Mouse (Mus musculus) liver (tissue): ENCODE results near the gene Cd302.

Experiments used
- DNase-seq: peaks from one replicate; pipeline ENCODE4 v3.0.0-alpha.2; 2020; ENCODE audit warnings: mixed read lengths

Cd302 gene

GRCm38 (mm10) chr2:60252782-60253181, 31.5 kb downstream of the Cd302 start:
- DNase-seq = no peak

DNA sequence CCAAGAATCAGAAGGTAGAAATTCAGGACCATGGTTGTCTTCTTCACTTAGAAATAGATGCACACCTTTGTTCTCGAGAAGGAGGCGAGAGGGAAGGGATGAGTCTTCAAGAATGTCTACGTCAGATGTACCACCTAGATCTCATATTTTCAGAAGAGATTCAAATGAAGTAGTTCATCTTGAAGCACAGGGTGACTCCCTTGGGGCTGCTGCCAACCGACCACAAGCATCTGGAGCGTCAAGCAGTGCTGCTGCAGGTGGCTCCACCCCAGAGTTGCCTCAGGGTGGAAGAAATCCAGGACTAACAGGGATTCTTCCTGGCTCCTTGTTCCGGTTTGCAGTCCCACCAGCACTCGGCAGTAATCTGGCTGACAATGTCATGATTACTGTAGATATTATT, 49.8 kb downstream of the Cd302 start:
- no peak for DNase-seq

- no peak for DNase-seq
Observed at GRCm38 (mm10) chr2:60233147-60233546, 51.1 kb downstream of the Cd302 start.

DNA sequence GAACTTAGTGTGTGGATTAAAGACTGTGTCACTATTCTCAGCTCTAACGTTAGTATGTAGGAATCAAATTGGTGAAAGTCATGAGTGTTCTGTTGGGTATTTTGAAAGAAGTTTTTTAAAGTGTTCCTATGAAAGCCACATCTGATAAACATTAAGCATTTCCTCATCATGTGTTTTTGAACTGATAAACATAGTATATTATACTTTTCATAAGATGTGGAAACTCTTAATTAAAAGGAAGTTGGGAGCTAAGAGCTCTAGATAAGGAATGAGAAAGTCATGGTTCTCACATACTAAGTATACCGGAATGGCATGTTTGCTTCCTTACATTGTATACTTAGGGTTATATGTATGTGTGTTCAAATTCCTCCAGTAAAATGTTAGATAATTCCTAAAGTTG, 53.9 kb downstream of the Cd302 start:
- DNase-seq = no peak

DNA sequence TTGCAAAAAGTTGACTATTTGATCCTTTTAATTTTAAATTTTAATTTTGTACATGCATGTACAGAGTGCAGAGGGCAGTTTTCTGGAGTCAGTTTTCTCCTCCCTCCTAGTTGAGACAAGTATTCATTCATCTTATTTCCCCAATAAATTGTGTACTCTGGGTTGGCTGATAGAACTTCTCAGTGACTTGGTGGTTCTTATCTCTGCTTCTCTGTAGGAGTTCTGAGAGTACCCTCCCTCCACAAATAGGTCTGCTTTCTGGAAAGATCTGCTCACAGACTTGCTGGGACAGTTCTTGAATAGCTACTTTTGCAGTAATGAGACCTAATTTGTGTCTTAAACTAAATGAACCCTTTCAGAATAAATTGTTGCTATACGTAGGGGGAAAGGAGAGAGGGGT, 55.8 kb downstream of the Cd302 start:
- DNase-seq = no peak

- no peak for DNase-seq
Observed at GRCm38 (mm10) chr2:60223489-60223888, 60.8 kb downstream of the Cd302 start.

DNA sequence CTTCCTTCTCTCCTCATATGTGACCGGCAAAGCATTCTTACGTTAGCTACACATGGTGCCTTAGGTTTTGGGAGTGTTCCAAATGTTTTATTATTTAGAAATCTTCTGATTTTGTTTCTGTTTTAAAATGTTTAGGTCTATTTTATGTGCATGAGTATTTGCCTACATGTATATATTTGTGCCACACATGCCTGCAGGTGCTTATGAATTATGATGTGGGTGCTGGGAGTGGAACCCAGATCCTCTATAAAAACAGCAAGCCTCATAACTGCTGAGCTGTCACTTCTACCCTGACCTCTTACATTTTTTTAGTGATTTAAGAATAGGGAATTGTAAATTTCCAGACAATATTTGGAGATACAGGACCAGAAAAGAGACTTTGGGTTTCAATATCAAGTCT, 62.3 kb downstream of the Cd302 start:
- no peak for DNase-seq

- DNase-seq = no peak
Observed at GRCm38 (mm10) chr2:60221236-60221635, 63.1 kb downstream of the Cd302 start.

GRCm38 (mm10) chr2:60217620-60218019, 66.7 kb downstream of the Cd302 start:
- no peak for DNase-seq

DNA sequence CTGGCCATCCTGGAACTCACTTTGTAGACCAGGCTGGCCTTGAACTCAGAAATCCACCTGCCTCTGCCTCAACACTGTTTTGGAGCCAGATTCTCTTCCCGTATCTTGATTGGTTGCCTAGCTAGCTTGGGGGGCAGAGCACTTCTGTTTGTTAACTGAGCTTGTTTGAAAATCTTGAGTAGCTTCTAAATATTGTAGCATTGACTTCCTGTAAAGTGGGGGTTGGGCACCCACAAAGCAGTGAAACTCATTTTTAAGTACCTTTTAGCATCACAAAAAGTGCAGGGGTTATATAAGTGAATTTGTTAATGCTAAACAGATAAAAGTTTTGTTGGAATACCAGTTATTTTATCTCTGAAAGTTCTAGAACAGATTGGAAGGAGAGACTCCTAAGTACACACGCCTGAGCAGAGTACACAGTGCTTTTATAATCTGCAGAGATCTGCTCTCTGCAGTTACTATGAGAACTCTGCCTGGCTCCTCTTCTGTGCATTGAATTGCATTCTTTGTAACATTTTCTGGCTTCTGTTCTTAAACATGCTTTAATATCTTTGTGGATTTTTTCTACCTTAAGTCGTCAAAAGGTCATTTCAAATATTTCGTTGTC, 67.6 kb downstream of the Cd302 start:
- DNase-seq = no peak

GRCm38 (mm10) chr2:60214683-60215082, 69.6 kb downstream of the Cd302 start:
- DNase-seq = no peak

DNA sequence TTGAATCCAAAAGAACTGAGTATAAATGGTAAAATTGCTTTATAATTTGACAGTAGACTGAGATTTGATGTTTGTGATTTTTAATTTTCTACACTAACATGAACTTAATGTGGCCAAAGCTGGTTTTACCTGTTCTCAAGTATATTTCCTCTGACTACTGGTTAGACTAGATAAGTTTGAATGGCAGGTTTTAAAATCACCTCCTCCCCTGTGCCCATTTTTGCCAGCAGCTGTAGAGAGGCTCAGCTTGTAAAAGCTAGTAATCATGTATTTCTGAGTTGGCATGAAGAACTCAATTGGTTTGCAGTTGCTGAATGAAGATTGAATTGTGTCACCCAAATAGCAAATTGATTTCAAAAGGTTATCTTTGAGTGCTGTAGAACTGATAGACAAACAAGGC, 71.8 kb downstream of the Cd302 start:
- no peak for DNase-seq

GRCm38 (mm10) chr2:60210821-60211220, 73.5 kb downstream of the Cd302 start:
- DNase-seq = no peak

- peak; percentile 93 for DNase-seq
Observed at GRCm38 (mm10) chr2:60209703-60210651, 74.3 kb downstream of the Cd302 start, which contains the start of the genes Baz2b and March7. Gene Baz2b (minus strand): TSS chr2:60209839. Gene March7 (plus strand): TSS chr2:60209887.

DNA sequence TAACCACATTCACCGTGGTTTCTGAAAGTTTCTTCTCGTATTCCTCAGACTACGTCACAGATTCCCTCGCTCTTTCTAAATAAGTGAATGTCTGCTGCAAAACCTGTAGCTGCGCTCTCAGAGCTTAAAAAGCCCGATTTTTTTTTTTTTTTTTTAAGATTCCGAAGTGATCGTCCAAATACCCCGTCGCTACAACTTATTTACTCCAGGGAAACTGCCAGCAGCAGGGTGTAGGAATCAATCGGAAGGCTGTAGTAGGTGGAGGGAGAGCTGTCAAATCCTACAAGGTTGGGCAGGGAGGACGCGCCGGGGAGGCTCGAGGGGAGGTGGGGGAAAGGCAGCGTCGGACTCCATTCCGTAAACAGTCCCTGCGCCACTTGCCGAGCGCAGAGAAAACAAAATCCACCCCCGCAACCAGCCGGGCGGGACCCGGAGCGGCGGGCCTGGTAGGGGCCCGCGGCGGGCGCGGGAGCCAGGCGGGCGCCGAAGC, 75.1 kb downstream of the Cd302 start:
- DNase-seq = peak; percentile 76

- DNase-seq = no peak
Observed at GRCm38 (mm10) chr2:60205795-60206194, 78.5 kb downstream of the Cd302 start.

- DNase-seq = peak; percentile 21
Observed at GRCm38 (mm10) chr2:60204162-60204561, 80.1 kb downstream of the Cd302 start.

- DNase-seq = no peak
Observed at GRCm38 (mm10) chr2:60203733-60204132, 80.6 kb downstream of the Cd302 start.

DNA sequence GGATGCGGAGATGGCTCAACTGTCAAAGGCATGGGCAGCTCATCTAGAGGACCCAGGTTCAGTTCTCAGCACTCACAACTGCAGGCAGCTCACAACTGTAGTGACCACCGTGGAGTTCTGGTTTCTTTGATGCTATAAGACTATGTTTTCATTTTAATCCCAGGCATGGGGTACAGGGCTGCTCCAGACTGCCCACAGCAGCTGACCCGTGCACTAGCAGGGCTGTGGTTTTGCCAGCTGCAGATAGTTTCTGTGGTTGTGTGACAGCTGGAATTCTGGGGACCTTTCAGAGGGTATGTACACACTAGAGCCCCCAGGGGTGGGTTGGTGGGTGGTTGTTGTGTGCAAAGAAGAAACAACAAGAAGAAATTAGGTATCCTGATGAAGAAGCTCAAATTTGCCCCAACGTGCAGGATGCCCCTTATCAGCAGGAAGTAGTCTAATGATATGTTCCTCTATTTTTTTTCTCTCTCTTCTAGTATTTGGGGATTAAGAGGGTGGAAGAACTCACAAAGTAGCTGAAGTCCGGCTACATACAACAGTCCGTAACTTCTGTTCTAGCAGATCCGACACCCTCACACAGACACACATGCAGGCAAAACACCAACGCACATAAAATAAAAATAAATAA, 81.3 kb downstream of the Cd302 start:
- no peak for DNase-seq
